Mouse (Mus musculus) left cerebral cortex, adult 2 months (tissue): Measurements from ENCODE around the gene Sctr. TPM values are rescaled to one million over a fixed set of nuclear protein-coding genes. Genes with fewer than 3 reads are reported as not detected.

Experiments
- DNase-seq, 2 experiments: peaks; one replicate each; pipeline ENCODE4 v3.0.0; 2021 to 2022; ENCODE audit warnings: low spot score in 2 of 2, mixed read lengths in 1 of 2; ENCODE audit errors: extremely low spot score in 1 of 2
- H3K27ac ChIP-seq: fragments of 200-600 bp; 2 replicates; pipeline ENCODE4 v1.8.1; 2022
- H3K4me3 ChIP-seq: fragments of 200-600 bp; 2 replicates; pipeline ENCODE4 v1.8.1; 2022
- CTCF ChIP-seq: fragments of 200-600 bp; IDR thresholded peaks from 2 replicates; pipeline ENCODE4 v1.8.1; 2022; ENCODE audit warnings: antibody characterized with exemption, mild to moderate bottlenecking, moderate library complexity
- intact Hi-C: fragments of 180-260 bp; cut with DNase I; formaldehyde crosslinking; loops from one replicate; pipeline ENCODE4 v1.15.1; 2025
- long read RNA-seq, 2 experiments: library from polyadenylated mRNA; stranded (forward); transcript quantifications; one replicate each; pipeline ENCODE4 v2.0.0; 2021; ENCODE audit warnings: borderline mapping rate in 2 of 2
- total RNA-seq, 2 experiments: library from RNA; stranded (reverse); gene quantifications; 2 replicates each; pipeline ENCODE4 v1.2.3; 2021

Sctr gene
- under 1 TPM; 0.43 to 0.77 TPM for total RNA-seq
- long read RNA-seq, experiment 1, partial matches to known transcripts: 0 of 1 reads
- long read RNA-seq, experiment 1, other reads (novel, unspliced or antisense): 0 of 1 reads
- long read RNA-seq, experiment 2, partial matches to known transcripts: 0 of 2 reads
- long read RNA-seq, experiment 2, other reads (novel, unspliced or antisense): 2 of 2 reads

DNA sequence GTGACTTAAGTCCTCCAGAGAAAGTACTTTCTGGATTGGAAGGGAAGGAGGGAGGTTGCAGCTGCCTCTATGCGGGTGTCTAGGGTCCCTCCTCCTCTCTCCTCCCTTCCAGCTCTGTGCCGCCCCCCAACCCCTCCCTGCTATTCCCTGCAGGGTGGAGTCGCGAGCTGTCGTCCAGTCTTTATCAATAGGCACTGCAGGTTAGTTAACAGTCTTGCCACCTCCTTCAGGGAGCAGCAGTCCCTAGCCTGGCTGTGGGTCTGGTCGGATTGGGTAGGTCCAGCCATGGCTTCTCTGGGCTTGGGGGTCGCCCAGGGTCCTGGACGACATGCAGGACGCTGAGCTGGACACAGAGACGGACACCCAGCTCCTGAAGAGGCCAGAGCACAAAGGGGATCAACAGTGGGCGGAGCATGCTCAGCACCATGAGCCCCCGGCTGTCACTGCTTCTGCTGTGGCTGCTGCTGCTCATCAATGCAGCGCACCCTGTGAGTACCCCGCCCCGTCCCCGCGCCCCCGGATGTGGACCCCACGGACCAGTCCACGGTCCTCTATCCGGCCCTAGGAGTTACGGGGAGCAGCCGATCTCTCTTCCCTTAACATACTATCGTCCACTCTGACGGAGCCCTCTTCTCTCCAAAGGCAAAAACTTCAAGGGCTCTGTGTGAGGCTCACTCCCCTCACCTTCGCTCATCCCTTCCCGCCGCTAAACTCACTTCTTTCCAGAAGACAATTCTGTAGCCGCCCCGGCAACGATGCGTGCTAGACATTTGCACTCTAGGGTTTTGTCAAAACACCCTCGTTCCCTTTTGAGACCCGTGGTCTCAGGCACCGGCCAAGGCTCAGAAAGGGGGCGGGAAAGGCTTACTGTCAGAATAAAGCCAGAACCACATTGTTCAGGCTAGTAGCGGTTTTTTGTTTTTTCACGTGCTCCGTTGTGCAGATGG, at the start of gene Sctr:
Gene Sctr, plus strand, starts transcription at position 51 of the 947 bp plus-strand sequence.
- no peak for DNase-seq
- no peak within 1 kb of the TSS for H3K27ac ChIP-seq
- peak within 1 kb of the TSS; percentile 16 for H3K4me3 ChIP-seq
- intact Hi-C loops: no loop called here
- TF ChIP-seq CTCF: no peak

DNA sequence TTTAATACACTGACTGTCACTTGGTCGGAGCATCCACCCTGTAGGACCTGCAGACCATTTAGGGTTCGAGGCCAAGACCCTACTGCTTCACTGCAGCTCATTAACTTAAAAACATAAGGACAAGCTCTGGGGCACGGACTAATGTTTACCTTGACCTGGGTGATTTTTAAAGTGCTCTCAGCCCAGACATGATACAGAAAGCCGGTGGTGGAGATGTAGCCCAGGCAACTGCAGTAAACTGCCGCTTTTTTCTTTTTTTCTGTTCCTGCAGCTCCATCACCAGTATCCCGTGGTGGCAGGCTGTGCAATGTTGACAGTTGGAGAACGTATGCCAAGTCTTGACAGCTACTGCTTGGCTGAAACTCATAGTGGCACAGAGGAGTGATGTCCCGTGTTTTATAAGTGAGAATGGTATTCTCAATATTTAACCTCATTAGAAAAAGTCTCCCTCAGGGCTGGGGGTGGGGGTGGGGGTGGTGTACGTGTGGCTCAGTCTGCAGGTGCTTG, 48.9 kb upstream of the Sctr start:
- no peak for TF ChIP-seq CTCF
- Histone ChIP-seq H3K27ac (no peak overlapping the region), H3K4me3 (no peak overlapping the region)
- no peak for DNase-seq
- intact Hi-C loops: no loop called here

DNA sequence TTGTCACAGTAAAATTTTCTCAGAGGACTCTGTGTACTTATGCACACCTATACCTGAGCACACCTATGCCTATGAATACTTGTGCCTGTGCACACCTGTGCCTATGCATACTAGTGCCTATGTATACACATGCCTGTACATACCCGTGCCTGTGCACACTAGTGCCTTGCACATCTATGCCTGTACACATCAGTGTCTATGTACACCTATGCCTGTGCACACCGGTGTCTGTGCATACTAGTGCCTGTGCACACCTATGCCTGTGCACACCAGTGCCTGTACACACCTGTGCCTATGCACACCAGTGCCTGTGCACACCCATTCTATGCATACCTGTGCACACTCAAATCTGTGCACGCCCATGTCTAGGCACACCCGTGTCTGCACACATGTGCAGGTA, 47.2 kb upstream of the Sctr start:
- no peak for DNase-seq
- Histone ChIP-seq H3K4me3 (no peak overlapping the region), H3K27ac (no peak overlapping the region)
- no peak for TF ChIP-seq CTCF
- intact Hi-C loops: no loop called here

DNA sequence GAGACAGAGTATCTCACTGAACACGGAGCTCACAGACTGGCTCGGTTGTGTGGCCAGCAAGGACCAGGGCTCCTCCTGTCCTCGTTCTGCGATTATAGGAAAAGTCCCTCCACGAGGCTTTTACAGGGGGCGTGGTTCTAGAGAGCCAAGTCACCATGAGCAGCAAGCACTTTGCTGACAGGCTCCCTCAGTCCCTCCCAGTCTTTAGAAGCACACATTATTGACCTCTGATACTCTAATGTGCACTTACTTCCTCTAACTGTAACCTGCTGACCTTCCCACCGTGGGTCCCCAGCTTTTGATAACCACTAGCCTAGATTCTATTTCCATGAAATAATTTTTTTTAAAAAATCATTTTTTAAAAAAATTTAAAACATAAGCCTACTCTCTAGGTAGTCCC, 46.8 kb upstream of the Sctr start:
- Histone ChIP-seq H3K27ac (no peak overlapping the region), H3K4me3 (no peak overlapping the region)
- no peak for DNase-seq
- no peak for TF ChIP-seq CTCF
- intact Hi-C loops: no loop called here

DNA sequence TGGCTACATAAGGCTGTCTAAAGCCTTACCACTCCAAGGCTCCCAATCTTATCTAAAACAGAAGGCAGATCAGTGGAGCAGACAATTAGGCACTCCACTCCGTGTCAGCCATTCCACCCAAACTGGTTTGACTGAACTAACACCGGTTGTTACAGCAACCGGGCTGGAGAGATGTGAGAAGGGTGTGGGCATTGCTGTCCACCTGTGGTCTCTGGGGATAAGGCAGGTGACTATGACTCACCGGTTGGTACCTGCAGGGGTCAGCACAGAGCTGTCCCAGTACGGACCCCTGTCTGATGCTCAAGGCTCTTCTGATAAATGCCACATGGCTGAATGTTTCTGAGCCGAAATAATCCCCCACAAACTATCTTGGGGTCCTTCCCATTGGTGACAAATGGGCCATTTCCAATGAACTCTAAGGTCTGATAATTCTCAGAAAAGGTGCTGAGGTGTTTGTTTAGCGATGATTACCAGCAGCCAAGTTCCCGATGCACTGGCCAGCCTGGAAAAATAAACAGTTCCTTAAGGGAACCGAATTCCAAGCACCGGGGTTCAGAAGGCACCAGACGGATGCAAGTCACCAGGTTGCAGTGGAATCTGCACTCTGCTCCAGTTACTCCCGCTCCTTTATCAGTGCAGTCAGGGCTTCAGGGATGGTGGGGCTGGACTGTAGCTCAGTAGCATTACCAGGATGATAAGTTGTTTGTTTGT, 40.7 kb upstream of the Sctr start:
- Histone ChIP-seq H3K27ac (no peak overlapping the region), H3K4me3 (no peak overlapping the region)
- no peak for DNase-seq
- no peak for TF ChIP-seq CTCF
- intact Hi-C loops: no loop called here

DNA sequence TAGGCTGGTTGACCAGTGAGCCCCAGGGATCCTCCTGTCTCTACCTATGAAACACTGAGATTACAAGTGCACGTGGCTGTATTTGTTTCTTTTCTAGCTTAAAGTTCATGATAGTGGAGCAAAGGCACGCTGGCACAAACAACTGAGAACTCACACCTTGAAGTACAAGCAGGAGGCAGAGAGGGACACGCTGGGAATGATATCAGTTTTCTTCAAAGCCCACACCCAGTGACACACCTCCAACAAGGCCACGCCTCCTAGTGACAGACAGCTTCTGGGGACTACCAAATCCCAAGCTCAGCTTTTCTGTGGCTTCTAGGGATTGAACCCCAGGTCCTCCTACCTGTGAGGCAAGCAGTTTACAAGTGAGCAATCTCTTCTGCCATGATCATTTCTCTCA, 33.6 kb upstream of the Sctr start:
- no peak for DNase-seq
- intact Hi-C loops: no loop called here
- TF ChIP-seq CTCF: no peak
- H3K27ac ChIP-seq: no peak overlapping the region
- H3K4me3 ChIP-seq: no peak overlapping the region

DNA sequence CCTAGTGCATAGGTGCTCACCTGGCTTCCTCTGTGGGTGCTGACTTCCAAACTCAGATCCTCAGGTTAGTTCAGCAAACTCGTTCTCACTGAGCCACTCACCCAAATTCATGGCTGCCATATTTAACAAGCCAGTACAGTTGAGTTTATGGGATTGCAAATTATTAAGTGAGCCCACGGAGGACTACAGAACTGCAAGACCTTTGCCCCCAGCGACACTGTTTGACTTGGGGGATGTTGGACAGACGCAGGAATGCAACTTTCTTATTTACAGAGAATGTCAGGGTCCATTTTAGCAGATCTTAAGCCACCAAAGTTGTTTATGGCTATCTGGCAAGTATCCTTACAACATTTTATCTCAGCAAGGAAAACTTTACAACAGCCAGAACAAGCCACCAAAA, 31.6 kb upstream of the Sctr start:
- DNase-seq: no peak
- TF ChIP-seq CTCF: no peak
- Histone ChIP-seq H3K4me3 (no peak overlapping the region), H3K27ac (no peak overlapping the region)
- intact Hi-C loops: no loop called here

DNA sequence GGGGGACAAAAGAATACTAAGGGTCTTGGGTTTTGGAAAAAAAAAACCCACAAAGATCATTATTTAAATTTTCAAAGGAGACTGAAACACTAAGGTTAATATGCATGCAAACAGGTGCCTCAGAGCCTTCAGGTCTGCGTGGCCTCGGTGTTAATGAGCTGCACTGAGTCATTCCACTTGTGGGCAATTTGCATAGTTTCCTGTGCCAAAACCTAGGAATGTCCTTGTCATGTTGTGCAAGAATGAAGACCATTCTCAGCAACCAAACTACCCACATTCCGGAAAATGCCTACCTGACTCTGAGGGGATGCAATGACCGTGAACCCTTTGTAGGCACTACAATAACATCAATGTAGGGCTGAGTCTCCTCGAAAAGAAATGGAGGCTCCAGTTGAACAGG, 20.1 kb upstream of the Sctr start:
- intact Hi-C loops: no loop called here
- Histone ChIP-seq H3K4me3 (no peak overlapping the region), H3K27ac (no peak overlapping the region)
- no peak for DNase-seq
- no peak for TF ChIP-seq CTCF

DNA sequence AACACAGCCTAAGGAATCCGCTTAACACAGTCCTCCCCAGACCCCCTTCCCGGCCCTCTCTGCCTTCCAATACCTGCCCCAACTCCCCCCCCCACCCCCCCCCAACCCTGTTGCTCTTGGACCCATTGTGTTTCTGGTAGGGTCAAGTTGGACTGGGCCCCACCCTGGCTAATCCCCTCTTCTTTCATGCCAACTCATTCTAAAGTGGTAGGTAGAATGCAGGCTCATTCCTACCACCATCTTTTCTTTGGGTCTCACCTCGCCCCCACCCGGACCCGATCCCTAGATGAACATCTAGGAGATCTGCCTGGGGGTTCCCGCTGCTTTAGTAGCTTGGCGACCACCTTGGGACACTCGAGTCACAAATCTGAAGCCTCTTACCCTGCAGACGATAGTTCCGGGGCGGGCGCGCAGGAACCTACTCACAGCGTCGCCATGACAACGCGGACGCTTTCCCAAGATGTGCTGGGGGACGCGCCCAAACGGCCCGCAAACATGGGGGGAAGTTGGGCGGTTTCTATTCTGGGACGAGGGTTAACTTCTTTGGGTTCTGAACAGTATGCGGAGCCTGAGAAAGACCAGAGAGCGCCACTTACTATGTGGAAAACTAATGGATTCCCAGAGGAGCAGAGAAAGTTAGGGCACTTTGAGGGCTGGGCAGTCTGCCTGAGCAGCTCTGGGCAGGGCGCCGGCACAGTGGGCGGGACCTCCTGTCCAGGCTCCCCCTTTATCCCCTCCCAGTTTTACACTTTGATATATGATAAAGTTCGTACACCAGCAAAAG, 9.7 kb upstream of the Sctr start, which contains the start of gene Cfap221:
Gene Cfap221, minus strand, starts transcription at position 437 of the 784 bp plus-strand sequence.
- intact Hi-C loops: no loop called here
- no peak within 1 kb of the TSS for H3K27ac ChIP-seq
- H3K4me3 ChIP-seq: peak within 1 kb of the TSS; percentile 51
- peak; percentile 64 to 67 for DNase-seq
- TF ChIP-seq CTCF: no peak

DNA sequence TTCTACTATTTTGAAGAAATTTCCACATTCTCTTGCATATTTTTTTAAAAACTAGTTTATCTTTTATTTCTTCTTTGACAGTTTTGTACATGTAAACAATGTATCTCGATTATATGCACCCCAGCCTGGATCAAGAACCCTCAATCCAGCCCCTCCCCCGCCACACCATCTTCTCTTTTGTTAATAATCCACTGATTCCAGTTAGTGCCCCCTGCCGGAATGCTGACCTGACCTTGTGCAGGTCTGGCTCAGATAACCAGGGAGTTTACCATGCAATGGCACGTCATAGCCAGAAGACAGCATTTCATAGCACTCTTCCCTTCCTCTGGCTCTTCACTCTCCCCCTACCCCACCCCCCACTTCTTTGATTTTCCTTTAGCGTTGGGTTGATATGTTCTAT, 9.1 kb upstream of the Sctr start:
- DNase-seq: no peak
- intact Hi-C loops: no loop called here
- H3K27ac ChIP-seq: no peak overlapping the region
- H3K4me3 ChIP-seq: peak overlapping the region; percentile 51; the same call in 1 of the 2 replicates
- TF ChIP-seq CTCF: no peak; the same call in 1 of the 2 replicates
